Comparison of ENCODE assay signal across 9 mouse cellular contexts in the genomic region with DNA sequence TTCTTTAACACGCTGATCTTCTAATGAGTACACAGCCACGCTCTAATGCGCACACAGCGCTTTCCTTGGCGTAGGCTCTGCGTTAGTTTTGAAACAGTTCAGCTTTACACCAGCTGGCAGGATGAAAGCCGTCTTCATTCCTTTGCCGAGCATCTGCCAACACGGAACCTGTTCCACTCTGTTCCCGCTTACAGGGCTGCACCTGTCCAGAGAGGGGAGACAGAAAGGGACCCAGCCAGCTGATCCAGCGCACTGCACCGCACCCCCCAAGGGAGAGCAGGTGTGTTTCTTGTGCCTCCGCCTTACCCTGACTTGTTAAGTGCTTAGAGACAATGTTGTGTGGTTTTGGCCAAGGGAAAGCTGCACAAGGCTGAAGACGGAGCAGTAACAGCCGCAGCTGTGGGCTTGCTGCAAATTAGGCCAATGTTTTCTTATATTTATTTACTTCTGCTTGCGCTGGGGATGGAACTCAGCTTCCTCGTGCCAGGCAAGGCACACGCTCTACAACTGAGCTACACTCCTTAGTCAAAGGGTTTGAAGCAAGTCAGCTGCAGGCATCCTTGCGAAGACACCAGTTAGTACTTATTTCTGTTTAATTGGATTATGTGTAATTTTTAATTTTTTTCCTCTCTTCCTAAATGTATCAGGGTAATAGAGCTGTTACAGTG. TPM values are rescaled to one million over a fixed set of nuclear protein-coding genes. Genes with fewer than 3 reads are reported as not detected.
A peak's percentile ranks its signal among the peaks of the same experiment; 100 is the strongest.
DNase-seq lines count a peak whose midpoint lies in the region; ATAC-seq and TF ChIP-seq lines count a peak whose summit lies in the region.
"Had no signal": no experiment of that assay in that cellular context is flagged by ENCODE, and none has a peak within 500 bp of the region (broad histone marks: within the 10 kb centered on the region; RNA-seq: fewer than 3 reads in every experiment).

No protein-coding gene starts in this region.

- no peak overlapping the region for H3K4me3 ChIP-seq in thymus, adult 2 months (ENCODE audit: control insufficient read depth, insufficient read depth, low read length)
- H3K4me3 ChIP-seq: midbrain, embryonic 12.5 days had no signal

- peak; percentile 16 to 22 for DNase-seq in heart, postnatal 10 days
- no peak for DNase-seq in heart, postnatal 36 days
- DNase-seq in brain, embryonic 18.5 days (ENCODE audit: low read depth, low spot score): peak; percentile 10
- DNase-seq in kidney, adult 8-10 months: peak; percentile 36 to 52
- DNase-seq in left cerebral cortex, postnatal 36 days (ENCODE audit: low spot score in 2 of 2): peak; percentile 39 to 54
- DNase-seq in thymus, adult 2 months: peak; percentile 53
- no peak for DNase-seq in adrenal gland, postnatal 36 days

- peak overlapping the region; percentile 22; the same call in 1 of the 2 replicates for H3K27ac ChIP-seq in thymus, adult 2 months (ENCODE audit: control insufficient read depth, insufficient read depth, low read length)
- H3K27ac ChIP-seq: midbrain, embryonic 12.5 days had no signal

- no peaks in the 10 kb centered on the region for H3K36me3 ChIP-seq in thymus, adult 2 months (ENCODE audit: control insufficient read depth, insufficient read depth, low read length)
- H3K36me3 ChIP-seq: midbrain, embryonic 12.5 days had no signal

- intact Hi-C loops in heart, postnatal 10 days (cut with DNase I): no loop called here
- intact Hi-C loops in heart, postnatal 36 days (cut with DNase I): no loop called here
- intact Hi-C loops in left cerebral cortex, postnatal 36 days (cut with DNase I): no loop called here

- TF ChIP-seq POLR2A in thymus, adult 2 months (IDR thresholded peaks at IDR 0.05; ENCODE audit: control insufficient read depth, extremely low read depth, insufficient read depth, low read length, poor library complexity): no peak

- no peak for TF ChIP-seq CTCF in thymus, adult 2 months (IDR thresholded peaks at IDR 0.05; ENCODE audit: borderline replicate concordance, control insufficient read depth, extremely low read depth, insufficient read depth, low read length, poor library complexity)

- peaks cover 3% of the 10 kb centered on the region; the same call in 1 of the 2 replicates for H3K4me1 ChIP-seq in thymus, adult 2 months (replicated peaks; ENCODE audit: control insufficient read depth, insufficient read depth, low read length)
- H3K4me1 ChIP-seq: midbrain, embryonic 12.5 days had no signal

- no peak for ATAC-seq in cerebellum, adult (ENCODE audit: insufficient number of reproducible peaks, low FRiP score, low TSS enrichment)

- H3K27me3 ChIP-seq in thymus, adult 2 months (ENCODE audit: control insufficient read depth, insufficient read depth, low read length): no peaks in the 10 kb centered on the region
- H3K27me3 ChIP-seq: midbrain, embryonic 12.5 days had no signal

- 81% methylated on average over 19 of the region's 19 CpGs for WGBS in thymus, adult 2 months

RNA-seq across cellular contexts. Expression of a gene that starts 36.8 kb away (rescaled TPM):
- 10 to 100 TPM; 33.9 to 36.9 TPM for total RNA-seq in heart, postnatal 10 days (2021)
- total RNA-seq in heart, postnatal 36 days (2021): 10 to 100 TPM; 27.7 to 29.3 TPM
- total RNA-seq in left cerebral cortex, postnatal 36 days (2021): 10 to 100 TPM; 43.4 to 58.7 TPM
- polyA plus RNA-seq in thymus, adult 2 months (2012; rRNA removed): 45.5 and 48.0 TPM in 2 replicates
- 10 to 100 TPM; 50.2 to 98.3 TPM for total RNA-seq in adrenal gland, postnatal 36 days (2021)

Comparison
In these comparisons a context has a peak if more than half of its experiments do, and no peak if none do; other contexts are left out.
1. DNase-seq: peak in heart, postnatal 10 days (2 of 2), brain, embryonic 18.5 days (single experiment), kidney, adult 8-10 months (2 of 2), left cerebral cortex, postnatal 36 days (2 of 2) and thymus, adult 2 months (single experiment); none in heart, postnatal 36 days (0 of 2) and adrenal gland, postnatal 36 days (0 of 2).